Mouse (Mus musculus): ENCODE measurements around the gene Nup62.

- TF ChIP-seq EP300 (IDR thresholded peaks at IDR 0.05; ENCODE audit: insufficient read depth, low read depth, low read length) (no peak), CTCF (IDR thresholded peaks at IDR 0.05) (no peak)
Measured at GRCm38 (mm10) chr7:44850789-44851624, 35.1 kb downstream of the Nup62 start.

Data from heart, adult 2 months (tissue).